Comparison of ENCODE assay signal across 36 mouse cellular contexts in the genomic region with DNA sequence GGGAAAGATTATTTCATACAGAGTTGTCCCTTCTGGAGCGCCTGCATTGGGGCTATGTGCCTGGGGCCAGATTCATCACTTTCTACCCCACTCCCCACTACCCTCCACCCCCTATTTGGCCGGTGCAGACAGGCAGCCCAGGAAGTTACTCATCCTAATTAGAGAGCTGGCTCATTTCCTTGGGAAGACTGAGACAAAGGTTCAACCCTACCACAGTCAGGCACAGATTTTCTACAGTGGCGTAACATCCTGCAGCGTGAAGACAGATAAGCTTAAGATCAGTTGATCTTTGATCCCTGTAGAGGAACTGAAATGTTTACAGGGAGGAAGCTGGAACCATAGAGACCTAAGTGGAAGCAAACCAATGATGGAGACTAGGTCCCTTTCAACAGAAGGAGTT. TPM values are rescaled to one million over a fixed set of nuclear protein-coding genes. Genes with fewer than 3 reads are reported as not detected.
A peak's percentile ranks its signal among the peaks of the same experiment; 100 is the strongest.
DNase-seq lines count a peak whose midpoint lies in the region; ATAC-seq lines count a peak whose summit lies in the region.
"Had no signal": no experiment of that assay in that cellular context is flagged by ENCODE, and none has a peak within 500 bp of the region (broad histone marks: within the 10 kb centered on the region; RNA-seq: fewer than 3 reads in every experiment).

No protein-coding gene starts in this region.

- H3K9ac ChIP-seq in lung, embryonic 16.5 days (ENCODE audit: low read length): no peak overlapping the region
- H3K9ac ChIP-seq in forebrain, embryonic 12.5 days: no peak overlapping the region
- H3K9ac ChIP-seq: embryonic facial prominence, embryonic 12.5 days; forebrain, postnatal 0 days; heart, embryonic 13.5 days; hindbrain, embryonic 14.5 days; liver, embryonic 15.5 days had no signal

- no peaks in the 10 kb centered on the region for H3K36me3 ChIP-seq in lung, embryonic 16.5 days (ENCODE audit: control insufficient read depth, insufficient read depth, low read length)
- 0 out of 2 replicates have a peak, but pooled peaks cover 1% of the 10 kb centered on the region for H3K36me3 ChIP-seq in forebrain, embryonic 12.5 days (replicated peaks)
- H3K36me3 ChIP-seq: embryonic facial prominence, embryonic 12.5 days; heart, embryonic 13.5 days; liver, embryonic 15.5 days had no signal

- H3K9me3 ChIP-seq in lung, embryonic 16.5 days (ENCODE audit: control insufficient read depth, low read length): no peaks in the 10 kb centered on the region
- H3K9me3 ChIP-seq in forebrain, embryonic 12.5 days: no peaks in the 10 kb centered on the region
- H3K9me3 ChIP-seq: embryonic facial prominence, embryonic 12.5 days; heart, embryonic 13.5 days; liver, embryonic 15.5 days had no signal

- no peak overlapping the region for H3K4me3 ChIP-seq in lung, embryonic 16.5 days (ENCODE audit: low read length)
- no peak overlapping the region for H3K4me3 ChIP-seq in forebrain, embryonic 12.5 days (replicated peaks)
- H3K4me3 ChIP-seq: embryonic facial prominence, embryonic 12.5 days; heart, embryonic 13.5 days; liver, embryonic 15.5 days had no signal

- ATAC-seq in lung, embryonic 16.5 days (ENCODE audit: low read depth): peak; percentile 27; the same call in 1 of the 2 replicates
- ATAC-seq in forebrain, embryonic 12.5 days (ENCODE audit: low FRiP score): no peak
- ATAC-seq: forebrain, postnatal 0 days; midbrain, embryonic 16.5 days had no signal

- DNase-seq in cerebellum, adult 11-12 months: peak; percentile 15
- DNase-seq in cerebellum, postnatal 10 days: no peak
- DNase-seq in lung, postnatal 14 days: no peak
- peak; percentile 17 for DNase-seq in NIH3T3 (ENCODE audit: low read depth)
- peak; percentile 41 to 44 for DNase-seq in lung, postnatal 4 days
- DNase-seq in adrenal gland, adult 2 months: no peak
- DNase-seq: adrenal gland, postnatal 36 days; cerebellum, adult 8-10 months; embryo, embryonic 11 days; forebrain, postnatal 0 days; gastrocnemius, postnatal 10 days; heart, postnatal 10 days; kidney, adult 2 months; kidney, postnatal 36 days; right cerebral cortex, adult 18-20 months; spleen, adult 18-20 months; thymus, postnatal 14 days had no signal

- WGBS in lung, embryonic 16.5 days: 47% methylated on average over 4 of the region's 4 CpGs
- WGBS in forebrain, embryonic 12.5 days: 78% methylated on average over 4 of the region's 4 CpGs

- no peaks in the 10 kb centered on the region for H3K27me3 ChIP-seq in lung, embryonic 16.5 days (ENCODE audit: control insufficient read depth, insufficient read depth, low read depth, low read length)
- peaks cover 19% of the 10 kb centered on the region; the same call in 1 of the 2 replicates for H3K27me3 ChIP-seq in forebrain, embryonic 12.5 days

- peaks cover 7% of the 10 kb centered on the region for H3K4me1 ChIP-seq in lung, embryonic 16.5 days (replicated peaks; ENCODE audit: control insufficient read depth, insufficient read depth, low read length)
- peaks cover 16% of the 10 kb centered on the region for H3K4me1 ChIP-seq in forebrain, embryonic 12.5 days

- no peak overlapping the region for H3K27ac ChIP-seq in lung, embryonic 16.5 days (ENCODE audit: low read length)
- no peak overlapping the region for H3K27ac ChIP-seq in forebrain, embryonic 12.5 days
- H3K27ac ChIP-seq: embryonic facial prominence, embryonic 12.5 days; heart, embryonic 13.5 days; hindbrain, embryonic 14.5 days; liver, embryonic 15.5 days had no signal

- H3K4me2 ChIP-seq in lung, embryonic 16.5 days (ENCODE audit: low read depth, low read length): no peak overlapping the region
- H3K4me2 ChIP-seq in forebrain, embryonic 12.5 days: no peak overlapping the region
- H3K4me2 ChIP-seq: embryonic facial prominence, embryonic 12.5 days; heart, embryonic 13.5 days; hindbrain, embryonic 14.5 days; liver, embryonic 15.5 days had no signal

RNA-seq across cellular contexts. Expression of a gene that starts 2.8 kb away (rescaled TPM):
- polyA plus RNA-seq in lung, embryonic 16.5 days (2015; fragmentation: Nextera tagmentation; extraction: Ambion mirVana): 0.65 and 1.0 TPM in 2 replicates
- total RNA-seq in adrenal gland, adult 2 months (2021): 10 to 100 TPM; 27.0 to 38.5 TPM
- polyA plus RNA-seq in adrenal gland, adult 2 months (2012; rRNA removed): 25.9 and 27.7 TPM in 2 replicates
- polyA plus RNA-seq in forebrain, embryonic 12.5 days (2016; fragmentation: Nextera tagmentation; extraction: Ambion mirVana): 11.5 and 14.1 TPM in 2 replicates
- total RNA-seq: hematopoietic stem cell, adult 5-6 weeks; neutrophil, adult 5-6 weeks had no signal

RNA-seq across cellular contexts. Expression of a gene that starts 9.7 kb away (rescaled TPM):
- 0.31 and 0.58 TPM in 2 replicates for polyA plus RNA-seq in lung, embryonic 16.5 days (2015; fragmentation: Nextera tagmentation; extraction: Ambion mirVana)
- total RNA-seq in adrenal gland, adult 2 months (2021): not detected
- polyA plus RNA-seq in adrenal gland, adult 2 months (2012; rRNA removed): 0.83 TPM in 1 of 2 replicates, not detected in the other
- not detected in 2 replicates for polyA plus RNA-seq in forebrain, embryonic 12.5 days (2016; fragmentation: Nextera tagmentation; extraction: Ambion mirVana)
- total RNA-seq: adrenal gland, adult 18-20 months; adrenal gland, postnatal 36 days; forebrain, postnatal 0 days; gastrocnemius, postnatal 10 days; heart, adult 8-10 months; heart, postnatal 10 days; hematopoietic stem cell, adult 5-6 weeks; layer of hippocampus, adult 8-10 months; layer of hippocampus, postnatal 25 days; left cerebral cortex, adult 8-10 months; left cerebral cortex, postnatal 36 days; neutrophil, adult 5-6 weeks had no signal
- polyA plus RNA-seq: brain, embryonic 14.5 days; embryonic facial prominence, embryonic 12.5 days; forebrain, postnatal 0 days; heart, embryonic 13.5 days; hindbrain, embryonic 14.5 days; kidney, adult 2 months; kidney, embryonic 16.5 days; limb, embryonic 14.5 days; liver, embryonic 15.5 days; midbrain, embryonic 16.5 days; neural tube, embryonic 11.5 days had no signal

RNA-seq across cellular contexts. Expression of a gene that starts 19.8 kb away (rescaled TPM):
- polyA plus RNA-seq in lung, embryonic 16.5 days (2015; fragmentation: Nextera tagmentation; extraction: Ambion mirVana): 1.3 and 1.4 TPM in 2 replicates
- total RNA-seq in adrenal gland, adult 2 months (2021): 10 to 100 TPM in 1 of 2 experiments, 1 to 10 TPM in 1; 3.3 to 13.9 TPM
- polyA plus RNA-seq in adrenal gland, adult 2 months (2012; rRNA removed): 4.0 and 5.3 TPM in 2 replicates
- polyA plus RNA-seq in forebrain, embryonic 12.5 days (2016; fragmentation: Nextera tagmentation; extraction: Ambion mirVana): 2.8 TPM in 2 replicates
- total RNA-seq: neutrophil, adult 5-6 weeks had no signal

RNA-seq across cellular contexts. Expression of a gene that starts 31.5 kb away (rescaled TPM):
- 126 and 137 TPM in 2 replicates for polyA plus RNA-seq in lung, embryonic 16.5 days (2015; fragmentation: Nextera tagmentation; extraction: Ambion mirVana)
- total RNA-seq in adrenal gland, adult 2 months (2021): 1 to 10 TPM; 1.8 to 2.1 TPM
- 0.26 and 0.65 TPM in 2 replicates for polyA plus RNA-seq in adrenal gland, adult 2 months (2012; rRNA removed)
- 164 and 167 TPM in 2 replicates for polyA plus RNA-seq in forebrain, embryonic 12.5 days (2016; fragmentation: Nextera tagmentation; extraction: Ambion mirVana)

RNA-seq across cellular contexts. Expression of a gene that starts 36.7 kb away (rescaled TPM):
- 18.7 and 20.5 TPM in 2 replicates for polyA plus RNA-seq in lung, embryonic 16.5 days (2015; fragmentation: Nextera tagmentation; extraction: Ambion mirVana)
- total RNA-seq in adrenal gland, adult 2 months (2021): 10 to 100 TPM; 30.0 to 45.0 TPM
- polyA plus RNA-seq in adrenal gland, adult 2 months (2012; rRNA removed): 22.1 and 31.3 TPM in 2 replicates
- polyA plus RNA-seq in forebrain, embryonic 12.5 days (2016; fragmentation: Nextera tagmentation; extraction: Ambion mirVana): 22.3 and 24.4 TPM in 2 replicates

Comparison
In these comparisons a context has a peak if more than half of its experiments do, and no peak if none do; other contexts are left out.
1. DNase-seq: peak in cerebellum, adult 11-12 months (single experiment), NIH3T3 (single experiment) and lung, postnatal 4 days (2 of 2); none in cerebellum, postnatal 10 days (0 of 2), lung, postnatal 14 days (single experiment) and adrenal gland, adult 2 months (single experiment).